Mouse (Mus musculus) urinary bladder, postnatal 25 days (tissue): Measurements from ENCODE around the gene Diras1.
A peak's percentile ranks its signal among the peaks of the same experiment; 100 is the strongest.

Source experiments
- DNase-seq: peaks from one replicate; pipeline ENCODE4 v3.0.0; 2022; ENCODE audit warnings: low spot score

The Diras1 gene

GRCm38 (mm10) chr10:81028219-81028618 lies 2.8 kb upstream of the Diras1 start:
- no peak for DNase-seq

- DNase-seq = no peak
Observed at GRCm38 (mm10) chr10:81027331-81027730, 1.9 kb upstream of the Diras1 start.

- DNase-seq = no peak
Observed at GRCm38 (mm10) chr10:81026857-81027256, 1.4 kb upstream of the Diras1 start.

GRCm38 (mm10) chr10:81025047-81025621 lies 328 bp downstream of the Diras1 start:
- DNase-seq = no peak

- no peak for DNase-seq
Observed at GRCm38 (mm10) chr10:81024346-81024937, 1.0 kb downstream of the Diras1 start.

- no peak for DNase-seq
Observed at GRCm38 (mm10) chr10:81022744-81023143, 2.7 kb downstream of the Diras1 start.

- DNase-seq = no peak
Observed at GRCm38 (mm10) chr10:81021547-81022110, 3.8 kb downstream of the Diras1 start.

- no peak for DNase-seq
Observed at GRCm38 (mm10) chr10:81020207-81020606, 5.3 kb downstream of the Diras1 start.

- no peak for DNase-seq
Observed at GRCm38 (mm10) chr10:81019687-81020086, 5.8 kb downstream of the Diras1 start.

- no peak for DNase-seq
Observed at GRCm38 (mm10) chr10:81018326-81018725, 7.1 kb downstream of the Diras1 start.

- peak; percentile 60 for DNase-seq
Observed at GRCm38 (mm10) chr10:81016645-81017044, 8.8 kb downstream of the Diras1 start.

- no peak for DNase-seq
Observed at GRCm38 (mm10) chr10:81015666-81016065, 9.8 kb downstream of the Diras1 start.

GRCm38 (mm10) chr10:81014393-81015384 lies 10.8 kb downstream of the Diras1 start, which contains the start of gene Gng7:
Gene Gng7 (minus strand): TSS chr10:81014945.
- peak; percentile 87 for DNase-seq

- no peak for DNase-seq
Observed at GRCm38 (mm10) chr10:81010851-81011250, 14.6 kb downstream of the Diras1 start.

GRCm38 (mm10) chr10:81007240-81007639 lies 18.2 kb downstream of the Diras1 start:
- DNase-seq = no peak

- no peak for DNase-seq
Observed at GRCm38 (mm10) chr10:81006005-81006677, 19.3 kb downstream of the Diras1 start.

GRCm38 (mm10) chr10:81001161-81001560 lies 24.3 kb downstream of the Diras1 start:
- DNase-seq = no peak

GRCm38 (mm10) chr10:81000197-81001062 lies 25.0 kb downstream of the Diras1 start:
- no peak for DNase-seq

GRCm38 (mm10) chr10:80999362-81000196 lies 25.9 kb downstream of the Diras1 start:
- peak; percentile 77 for DNase-seq

- DNase-seq = peak; percentile 46
Observed at GRCm38 (mm10) chr10:80998778-80999177, 26.7 kb downstream of the Diras1 start.
